Mouse (Mus musculus) hindbrain, embryonic 10.5 days (tissue): ENCODE measurements around the gene 1600012H06Rik. TPM values are rescaled to one million over a fixed set of nuclear protein-coding genes. Genes with fewer than 3 reads are reported as not detected.
"Not testable (repeated sequence)": the region's sequence is repeated elsewhere in the genome, so short reads cannot be mapped to it uniquely, and the experiment has no call there.

Source experiments
- DNase-seq: peaks from one replicate; pipeline ENCODE4 v3.0.0-alpha.2; 2017; ENCODE audit warnings: low spot score
- H3K27ac ChIP-seq: fragments of 300-500 bp; sonication (generic); 2 replicates; pipeline ENCODE4 v1.5.1; 2016; ENCODE audit warnings: mild to moderate bottlenecking, moderate library complexity
- H3K27me3 ChIP-seq: fragments of 300-500 bp; sonication (generic); 2 replicates; pipeline ENCODE4 v1.6.1; 2016; ENCODE audit warnings: mild to moderate bottlenecking; ENCODE audit not compliant: poor library complexity, insufficient read depth, severe bottlenecking
- H3K36me3 ChIP-seq: fragments of 300-500 bp; sonication (generic); 2 replicates; pipeline ENCODE4 v1.6.1; 2016; ENCODE audit warnings: mild to moderate bottlenecking, moderate library complexity
- H3K4me1 ChIP-seq: fragments of 300-500 bp; sonication (generic); replicated peaks from 2 replicates; pipeline ENCODE4 v1.6.1; 2016; ENCODE audit warnings: mild to moderate bottlenecking
- H3K4me3 ChIP-seq: fragments of 300-500 bp; sonication (generic); 2 replicates; pipeline ENCODE4 v1.5.1; 2016; ENCODE audit warnings: mild to moderate bottlenecking, moderate library complexity
- H3K9me3 ChIP-seq: fragments of 300-500 bp; sonication (generic); 2 replicates; pipeline ENCODE4 v1.6.1; 2016; ENCODE audit warnings: mild to moderate bottlenecking, moderate library complexity
- WGBS: fragments of 180-500 bp; shearing (Covaris S2); methylation state at CpG from one replicate; pipeline ENCODE4 v1.1.7; 2016; 5-methylcytosine and 5-hydroxymethylcytosine counted together
- polyA plus RNA-seq: library from polyadenylated mRNA; unstranded; fragments of >200 nt; fragmentation: Nextera tagmentation; extraction: Ambion mirVana; gene quantifications from 2 replicates; pipeline ENCODE4 v1.2.1, GENCODE M21; 2016

Gene 1600012H06Rik
- polyA plus RNA-seq: 28.1 TPM in 2 replicates

GRCm38 (mm10) chr17:14943009-14943728 lies at the start of gene 1600012H06Rik, which contains the start of gene Wdr27:
Gene 1600012H06Rik, plus strand, starts transcription at chr17:14943184.
Gene Wdr27, minus strand, starts transcription at chr17:14943158.
- Histone ChIP-seq H3K27ac (peak within 1 kb of the TSS; percentile 91), H3K4me3 (peak within 1 kb of the TSS; percentile 99), H3K4me1 (peaks cover 31% of the 10 kb centered on the region), H3K27me3 (no peaks in the 10 kb centered on the region), H3K9me3 (no peaks in the 10 kb centered on the region), H3K36me3 (peaks cover 26% of the 10 kb centered on the region)
- peak; percentile 99 for DNase-seq
- under 1% methylated on average over 54 of the region's 54 CpGs for WGBS

- not testable (repeated sequence) for H3K4me1 ChIP-seq, H3K27ac ChIP-seq, H3K27me3 ChIP-seq, DNase-seq, H3K4me3 ChIP-seq, H3K9me3 ChIP-seq, H3K36me3 ChIP-seq
These were observed 47.9 kb upstream of the 1600012H06Rik start for GRCm38 (mm10) chr17:14895058-14895457.

DNA sequence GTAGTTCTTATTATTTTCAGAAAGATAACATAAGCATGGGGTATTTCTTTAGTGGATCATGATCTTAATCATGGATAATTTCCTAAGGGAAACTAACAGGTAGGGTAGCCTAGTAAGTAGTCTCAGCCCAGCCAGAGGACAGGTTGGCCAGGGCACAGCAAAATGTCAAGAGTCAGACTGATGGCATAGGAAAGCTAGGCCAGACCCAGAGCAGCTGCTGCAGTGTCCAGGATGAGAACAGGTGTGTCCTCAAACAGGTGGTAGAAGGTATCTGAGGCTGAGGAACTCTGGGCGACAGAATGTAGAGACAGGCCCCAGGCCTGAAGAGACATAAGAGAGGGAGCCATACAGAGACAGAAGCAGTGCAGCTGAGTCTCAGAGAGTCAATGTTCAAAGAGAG lies 44.0 kb upstream of the 1600012H06Rik start:
- Histone ChIP-seq H3K4me3 (no peak overlapping the region), H3K4me1 (no peaks in the 10 kb centered on the region), H3K27me3 (no peaks in the 10 kb centered on the region), H3K27ac (no peak overlapping the region), H3K36me3 (no peaks in the 10 kb centered on the region), H3K9me3 (no peaks in the 10 kb centered on the region)
- DNase-seq: no peak
- WGBS: 83% methylated on average over 1 of the region's 1 CpGs

- H3K27ac ChIP-seq: no peak overlapping the region
- no peak overlapping the region for H3K4me3 ChIP-seq
- no peaks in the 10 kb centered on the region for H3K27me3 ChIP-seq
- no peak for DNase-seq
- WGBS: 85% methylated on average over 3 of the region's 3 CpGs
- H3K4me1 ChIP-seq: no peaks in the 10 kb centered on the region
- H3K9me3 ChIP-seq: no peaks in the 10 kb centered on the region
- no peaks in the 10 kb centered on the region for H3K36me3 ChIP-seq
These were observed 39.8 kb upstream of the 1600012H06Rik start for GRCm38 (mm10) chr17:14903212-14903611.

DNA sequence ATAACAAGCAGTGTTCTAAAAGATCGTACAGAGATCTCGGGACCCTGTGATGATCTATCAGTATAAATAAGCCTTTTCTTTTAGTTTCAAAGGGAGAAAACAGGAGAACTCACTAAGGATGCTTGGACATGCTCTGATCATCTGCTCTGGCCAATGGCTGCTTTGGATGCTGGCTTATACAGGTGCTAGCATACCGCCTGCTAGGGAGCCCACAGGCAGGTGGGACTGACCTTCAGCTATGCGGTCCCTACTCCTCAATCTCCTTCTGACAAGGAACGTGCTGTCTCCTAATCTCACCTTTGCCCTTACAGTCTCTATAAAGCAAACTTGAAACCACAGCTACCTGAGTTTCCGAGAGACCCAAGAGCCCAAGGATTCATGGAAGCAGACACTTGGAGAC lies 38.8 kb upstream of the 1600012H06Rik start:
- DNase-seq: no peak
- Histone ChIP-seq H3K27me3 (no peaks in the 10 kb centered on the region), H3K9me3 (no peaks in the 10 kb centered on the region), H3K27ac (no peak overlapping the region), H3K4me1 (no peaks in the 10 kb centered on the region), H3K4me3 (no peak overlapping the region), H3K36me3 (no peaks in the 10 kb centered on the region)
- WGBS: 84% methylated on average over 6 of the region's 6 CpGs

GRCm38 (mm10) chr17:14904637-14905265 lies 38.2 kb upstream of the 1600012H06Rik start:
- WGBS: 61% methylated on average over 7 of the region's 7 CpGs
- DNase-seq: peak; percentile 57

DNA sequence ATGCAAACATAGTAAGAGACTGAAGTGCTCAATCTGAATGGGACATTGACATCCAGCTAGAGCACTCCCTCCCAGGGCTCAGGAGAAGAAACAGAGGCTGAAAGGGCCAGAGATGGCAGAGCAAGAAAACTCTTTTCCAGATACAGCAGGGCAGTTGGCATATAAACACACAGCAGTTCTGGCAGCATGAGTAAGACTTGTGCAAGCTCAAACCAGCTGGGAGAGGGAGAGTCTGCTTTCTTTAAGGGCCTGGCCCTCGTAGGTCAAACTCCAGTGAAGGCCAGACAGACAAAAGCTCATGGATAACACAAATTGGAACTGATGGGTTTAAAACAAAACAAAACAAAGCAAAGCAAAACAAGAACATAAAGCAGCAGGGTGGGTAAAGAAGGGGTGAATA lies 36.4 kb upstream of the 1600012H06Rik start:
- DNase-seq: no peak
- Histone ChIP-seq H3K27ac (no peak overlapping the region), H3K4me1 (no peaks in the 10 kb centered on the region), H3K4me3 (no peak overlapping the region), H3K36me3 (no peaks in the 10 kb centered on the region), H3K9me3 (no peaks in the 10 kb centered on the region), H3K27me3 (no peaks in the 10 kb centered on the region)
- 50% methylated on average over 1 of the region's 1 CpGs for whole genome bisulfite sequencing

More at GRCm38 (mm10) chr17:14904637-14905265, 38.2 kb upstream of the 1600012H06Rik start:
- Histone ChIP-seq H3K4me1 (no peaks in the 10 kb centered on the region), H3K9me3 (no peaks in the 10 kb centered on the region), H3K4me3 (no peak overlapping the region), H3K27ac (peak overlapping the region; percentile 78; the same call in 1 of the 2 replicates), H3K27me3 (no peaks in the 10 kb centered on the region), H3K36me3 (no peaks in the 10 kb centered on the region)

GRCm38 (mm10) chr17:14907136-14907535 lies 35.8 kb upstream of the 1600012H06Rik start:
- Histone ChIP-seq H3K36me3 (no peaks in the 10 kb centered on the region), H3K4me1 (no peaks in the 10 kb centered on the region), H3K9me3 (no peaks in the 10 kb centered on the region), H3K27ac (no peak overlapping the region), H3K4me3 (no peak overlapping the region), H3K27me3 (no peaks in the 10 kb centered on the region)
- 76% methylated on average over 12 of the region's 12 CpGs for WGBS
- no peak for DNase-seq

GRCm38 (mm10) chr17:14909331-14909730 lies 33.7 kb upstream of the 1600012H06Rik start:
- DNase-seq: no peak
- H3K4me3 ChIP-seq: no peak overlapping the region
- H3K9me3 ChIP-seq: no peaks in the 10 kb centered on the region
- H3K27ac ChIP-seq: no peak overlapping the region
- WGBS: 90% methylated on average over 5 of the region's 5 CpGs
- H3K27me3 ChIP-seq: no peaks in the 10 kb centered on the region
- no peaks in the 10 kb centered on the region for H3K36me3 ChIP-seq
- H3K4me1 ChIP-seq: no peaks in the 10 kb centered on the region

DNA sequence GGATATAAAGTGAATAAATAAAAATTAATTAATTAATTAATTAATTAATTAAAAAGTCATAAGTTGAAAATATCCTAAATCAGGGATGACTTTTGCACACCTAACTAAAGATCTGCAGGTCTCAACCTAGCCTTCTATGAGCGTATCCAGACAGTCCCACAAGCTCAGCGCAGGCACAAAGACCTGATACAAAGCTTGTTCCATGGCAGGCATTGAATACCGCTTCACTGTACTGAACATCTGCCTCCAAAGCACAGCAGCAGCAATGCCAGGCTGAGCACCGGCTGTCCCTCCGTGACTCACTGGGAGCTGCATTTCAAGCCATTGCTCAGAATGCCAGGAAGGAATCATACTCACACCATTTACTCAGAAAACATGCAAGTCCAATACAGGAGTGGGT lies 32.2 kb upstream of the 1600012H06Rik start:
- H3K4me3 ChIP-seq: no peak overlapping the region
- no peaks in the 10 kb centered on the region for H3K9me3 ChIP-seq
- H3K4me1 ChIP-seq: no peaks in the 10 kb centered on the region
- H3K36me3 ChIP-seq: no peaks in the 10 kb centered on the region
- WGBS: 92% methylated on average over 5 of the region's 5 CpGs
- no peaks in the 10 kb centered on the region for H3K27me3 ChIP-seq
- H3K27ac ChIP-seq: no peak overlapping the region
- no peak for DNase-seq

DNA sequence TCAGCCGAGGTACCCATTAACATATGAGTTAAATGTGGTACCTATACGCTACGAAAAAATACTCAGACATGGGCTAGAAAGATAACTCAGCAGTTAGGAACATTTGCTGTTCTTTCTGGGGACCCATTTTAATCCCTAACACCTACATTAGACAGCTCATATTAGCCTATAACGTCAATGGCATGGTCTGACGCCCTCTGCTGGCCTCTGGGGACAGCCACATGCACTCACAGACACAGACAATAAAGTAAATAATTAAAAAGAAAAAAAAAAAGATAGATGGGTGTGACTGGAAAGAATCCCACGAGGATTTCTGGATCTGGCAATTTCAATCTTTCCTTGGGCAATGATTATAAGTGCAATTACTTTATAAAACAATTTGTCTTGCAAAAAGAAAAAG lies 30.6 kb upstream of the 1600012H06Rik start:
- DNase-seq: no peak
- Histone ChIP-seq H3K27me3 (no peaks in the 10 kb centered on the region), H3K9me3 (no peaks in the 10 kb centered on the region)

DNA sequence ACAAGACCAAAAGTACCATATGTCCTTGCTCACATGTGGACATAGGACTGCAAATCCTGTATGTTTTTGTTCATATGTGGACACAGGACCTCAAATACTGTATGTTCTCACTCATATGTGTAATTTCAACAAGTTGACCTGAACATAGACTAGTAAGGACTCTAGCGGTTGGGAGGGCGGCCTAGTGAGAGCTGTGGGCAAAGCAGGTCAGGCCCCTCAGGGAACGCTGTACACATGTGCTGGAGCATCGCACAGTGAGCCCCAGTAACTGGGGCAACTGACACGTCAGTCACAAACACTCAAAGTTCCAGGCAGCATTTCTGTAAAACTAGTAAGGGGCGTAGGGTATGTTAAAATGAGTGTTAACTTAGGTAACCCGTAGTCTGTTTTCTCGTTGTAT lies 30.0 kb upstream of the 1600012H06Rik start:
- no peak overlapping the region for H3K4me3 ChIP-seq
- no peak for DNase-seq
- no peak overlapping the region for H3K27ac ChIP-seq
- no peaks in the 10 kb centered on the region for H3K27me3 ChIP-seq
- 85% methylated on average over 8 of the region's 8 CpGs for WGBS
- no peaks in the 10 kb centered on the region for H3K4me1 ChIP-seq
- no peaks in the 10 kb centered on the region for H3K36me3 ChIP-seq
- no peaks in the 10 kb centered on the region for H3K9me3 ChIP-seq

More for the DNA sequence above, 30.6 kb upstream of the 1600012H06Rik start:
- 55% methylated on average over 6 of the region's 6 CpGs for WGBS
- Histone ChIP-seq H3K27ac (no peak overlapping the region), H3K36me3 (no peaks in the 10 kb centered on the region), H3K4me1 (no peaks in the 10 kb centered on the region), H3K4me3 (no peak overlapping the region)

DNA sequence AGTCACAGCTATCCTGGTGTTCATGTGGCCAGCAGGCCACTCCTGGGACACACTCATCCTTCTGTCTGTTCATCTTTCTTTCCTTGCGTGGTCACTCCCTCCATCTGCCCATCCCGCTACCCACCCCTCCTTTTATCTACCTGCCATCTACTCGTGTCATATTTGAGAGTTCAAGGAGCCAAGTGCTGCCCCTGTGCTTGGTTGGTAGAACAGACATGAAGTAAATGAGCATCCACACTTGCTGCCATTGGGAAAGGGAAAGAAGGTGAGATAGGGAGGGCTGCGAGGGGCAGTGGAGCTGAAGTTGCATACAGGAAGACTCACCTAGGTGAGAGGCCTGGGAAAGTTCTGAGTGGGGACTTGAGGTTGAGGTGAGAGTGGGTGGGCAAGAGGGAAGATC lies 28.6 kb upstream of the 1600012H06Rik start:
- 87% methylated on average over 4 of the region's 4 CpGs for WGBS
- no peaks in the 10 kb centered on the region for H3K4me1 ChIP-seq
- no peak overlapping the region for H3K27ac ChIP-seq
- H3K4me3 ChIP-seq: no peak overlapping the region
- no peaks in the 10 kb centered on the region for H3K9me3 ChIP-seq
- DNase-seq: no peak
- H3K27me3 ChIP-seq: no peaks in the 10 kb centered on the region
- H3K36me3 ChIP-seq: no peaks in the 10 kb centered on the region
